Mouse (Mus musculus): ENCODE measurements around the gene Dixdc1. TPM values are rescaled to one million over a fixed set of nuclear protein-coding genes. Genes with fewer than 3 reads are reported as not detected.
"Not testable (repeated sequence)": the region's sequence is repeated elsewhere in the genome, so short reads cannot be mapped to it uniquely, and the experiment has no call there.

Dixdc1 gene
- total and polyA plus RNA-seq, 2 experiments from 2014 or later = 26.8 to 54.3 TPM

- DNase-seq (peak; percentile 30), ATAC-seq (peak; percentile 40; the same call in 1 of the 2 replicates)
- Histone ChIP-seq H3K9me3 (ENCODE audit: low read length) (no peaks in the 10 kb centered on the region), H3K27me3 (ENCODE audit: insufficient read depth, low read length) (no peaks in the 10 kb centered on the region), H3K9ac (peak overlapping the region; percentile 85), H3K4me3 (ENCODE audit: low read depth, low read length) (peak overlapping the region; percentile 76), H3K4me1 (ENCODE audit: insufficient read depth) (no peaks in the 10 kb centered on the region; the same call in 1 of the 2 replicates), H3K36me3 (ENCODE audit: insufficient read depth) (peaks cover 10% of the 10 kb centered on the region), H3K4me2 (ENCODE audit: low read depth) (peak overlapping the region; percentile 76), H3K27ac (ENCODE audit: low read depth, low read length) (peak overlapping the region; percentile 90)
- no peak for TF ChIP-seq CTCF (IDR thresholded peaks at IDR 0.05; ENCODE audit: low read depth)
- 18% methylated on average over 5 of the region's 5 CpGs for WGBS
These were observed 80.9 kb downstream of the Dixdc1 start for GRCm38 (mm10) chr9:50658391-50658790.

- Histone ChIP-seq H3K4me2 (ENCODE audit: low read depth) (no peak overlapping the region), H3K36me3 (ENCODE audit: insufficient read depth) (peaks cover 70% of the 10 kb centered on the region), H3K4me1 (ENCODE audit: insufficient read depth) (no peaks in the 10 kb centered on the region), H3K27ac (ENCODE audit: low read depth, low read length) (no peak overlapping the region), H3K9me3 (ENCODE audit: low read length) (no peaks in the 10 kb centered on the region), H3K27me3 (ENCODE audit: insufficient read depth, low read length) (no peaks in the 10 kb centered on the region), H3K4me3 (ENCODE audit: low read depth, low read length) (no peak overlapping the region), H3K9ac (no peak overlapping the region)
- TF ChIP-seq CTCF (IDR thresholded peaks at IDR 0.05; ENCODE audit: low read depth) = no peak
- no peak for DNase-seq
- no peak for ATAC-seq
- 97% methylated on average over 10 of the region's 10 CpGs for WGBS
These were observed 88.8 kb downstream of the Dixdc1 start for GRCm38 (mm10) chr9:50650503-50650902.

GRCm38 (mm10) chr9:50646826-50647370 lies 92.4 kb downstream of the Dixdc1 start:
- no peaks in the 10 kb centered on the region for H3K4me1 ChIP-seq (ENCODE audit: insufficient read depth)
- DNase-seq = no peak
- 77% methylated on average over 10 of the region's 10 CpGs for WGBS

GRCm38 (mm10) chr9:50634270-50634669 lies 105.0 kb downstream of the Dixdc1 start:
- TF ChIP-seq CTCF (IDR thresholded peaks at IDR 0.05; ENCODE audit: low read depth) = no peak
- 93% methylated on average over 11 of the region's 11 CpGs for WGBS
- ATAC-seq = no peak
- no peak overlapping the region for H3K9ac ChIP-seq
- no peaks in the 10 kb centered on the region for H3K4me1 ChIP-seq (ENCODE audit: insufficient read depth)
- no peak overlapping the region for H3K4me2 ChIP-seq (ENCODE audit: low read depth)
- H3K4me3 ChIP-seq (ENCODE audit: low read depth, low read length) = no peak overlapping the region
- no peaks in the 10 kb centered on the region for H3K27me3 ChIP-seq (ENCODE audit: insufficient read depth, low read length)
- no peaks in the 10 kb centered on the region for H3K9me3 ChIP-seq (ENCODE audit: low read length)
- H3K36me3 ChIP-seq (ENCODE audit: insufficient read depth) = peaks cover 37% of the 10 kb centered on the region
- DNase-seq = no peak
- H3K27ac ChIP-seq (ENCODE audit: low read depth, low read length) = no peak overlapping the region

More at GRCm38 (mm10) chr9:50646826-50647370, 92.4 kb downstream of the Dixdc1 start:
- ATAC-seq = no peak
- H3K27me3 ChIP-seq (ENCODE audit: insufficient read depth, low read length) = no peaks in the 10 kb centered on the region
- no peak for TF ChIP-seq CTCF (IDR thresholded peaks at IDR 0.05; ENCODE audit: low read depth)
- H3K4me2 ChIP-seq (ENCODE audit: low read depth) = no peak overlapping the region
- H3K9ac ChIP-seq = no peak overlapping the region
- H3K27ac ChIP-seq (ENCODE audit: low read depth, low read length) = no peak overlapping the region
- no peaks in the 10 kb centered on the region for H3K9me3 ChIP-seq (ENCODE audit: low read length)
- H3K36me3 ChIP-seq (ENCODE audit: insufficient read depth) = peaks cover 82% of the 10 kb centered on the region
- H3K4me3 ChIP-seq (ENCODE audit: low read depth, low read length) = no peak overlapping the region

- ATAC-seq (no peak), DNase-seq (peak; percentile 3)
- 0 out of 2 replicates have a peak, but pooled peaks have one; percentile 8 for TF ChIP-seq CTCF (IDR thresholded peaks at IDR 0.05; ENCODE audit: low read depth)
- Histone ChIP-seq H3K9me3 (ENCODE audit: low read length) (no peaks in the 10 kb centered on the region), H3K27ac (ENCODE audit: low read depth, low read length) (no peak overlapping the region), H3K36me3 (ENCODE audit: insufficient read depth) (peaks cover 27% of the 10 kb centered on the region), H3K27me3 (ENCODE audit: insufficient read depth, low read length) (no peaks in the 10 kb centered on the region), H3K4me1 (ENCODE audit: insufficient read depth) (no peaks in the 10 kb centered on the region), H3K9ac (no peak overlapping the region), H3K4me2 (ENCODE audit: low read depth) (no peak overlapping the region), H3K4me3 (ENCODE audit: low read depth, low read length) (no peak overlapping the region)
- 70% methylated on average over 2 of the region's 2 CpGs for WGBS
These were observed 106.3 kb downstream of the Dixdc1 start for GRCm38 (mm10) chr9:50633059-50633458.

GRCm38 (mm10) chr9:50632016-50632688 lies 107.2 kb downstream of the Dixdc1 start:
- no peak for DNase-seq
- Histone ChIP-seq H3K27me3 (ENCODE audit: insufficient read depth, low read length) (no peaks in the 10 kb centered on the region), H3K36me3 (ENCODE audit: insufficient read depth) (peaks cover 25% of the 10 kb centered on the region), H3K4me3 (ENCODE audit: low read depth, low read length) (no peak overlapping the region), H3K4me2 (ENCODE audit: low read depth) (no peak overlapping the region), H3K4me1 (ENCODE audit: insufficient read depth) (no peaks in the 10 kb centered on the region), H3K9me3 (ENCODE audit: low read length) (no peaks in the 10 kb centered on the region), H3K27ac (ENCODE audit: low read depth, low read length) (no peak overlapping the region), H3K9ac (no peak overlapping the region)
- ATAC-seq = no peak
- WGBS = 88% methylated on average over 6 of the region's 6 CpGs
- TF ChIP-seq CTCF (IDR thresholded peaks at IDR 0.05; ENCODE audit: low read depth) = no peak

GRCm38 (mm10) chr9:50630903-50631302 lies 108.4 kb downstream of the Dixdc1 start:
- 87% methylated on average over 6 of the region's 8 CpGs for WGBS
- peaks cover 16% of the 10 kb centered on the region for H3K36me3 ChIP-seq (ENCODE audit: insufficient read depth)
- not testable (repeated sequence) for H3K4me1 ChIP-seq (ENCODE audit: insufficient read depth); H3K27me3 ChIP-seq (ENCODE audit: insufficient read depth, low read length); ATAC-seq; H3K4me3 ChIP-seq (ENCODE audit: low read depth, low read length); DNase-seq; H3K9me3 ChIP-seq (ENCODE audit: low read length); H3K4me2 ChIP-seq (ENCODE audit: low read depth); H3K27ac ChIP-seq (ENCODE audit: low read depth, low read length); H3K9ac ChIP-seq
